Mouse (Mus musculus) neural tube, embryonic 14.5 days (tissue): ENCODE measurements around the gene Myrf. TPM values are rescaled to one million over a fixed set of nuclear protein-coding genes. Genes with fewer than 3 reads are reported as not detected.

Experiments used
- ATAC-seq: fragments of 200-750 bp; cut with Nextera tagmentation; 2 replicates; pipeline ENCODE4 v1.8.0; 2017; ENCODE audit warnings: low read depth, mild to moderate bottlenecking, moderate TSS enrichment, moderate library complexity
- H3K27ac ChIP-seq: fragments of 300-500 bp; sonication (generic); 2 replicates; pipeline ENCODE4 v1.5.1; 2014; ENCODE audit warnings: low read depth, mild to moderate bottlenecking, control low read depth, low read length, moderate library complexity, mixed read lengths
- H3K27me3 ChIP-seq: fragments of 300-500 bp; sonication (generic); 2 replicates; pipeline ENCODE4 v1.6.1; 2014; ENCODE audit warnings: low read length; ENCODE audit not compliant: control insufficient read depth, insufficient read depth
- H3K36me3 ChIP-seq: fragments of 300-500 bp; sonication (generic); 2 replicates; pipeline ENCODE4 v1.6.1; 2014; ENCODE audit warnings: low read length, mixed read lengths; ENCODE audit not compliant: control insufficient read depth, insufficient read depth
- H3K4me1 ChIP-seq: fragments of 300-500 bp; sonication (generic); 2 replicates; pipeline ENCODE4 v1.6.1; 2014; ENCODE audit warnings: low read length; ENCODE audit not compliant: control insufficient read depth, insufficient read depth
- H3K4me2 ChIP-seq: fragments of 300-500 bp; sonication (generic); 2 replicates; pipeline ENCODE4 v1.6.1; 2014; ENCODE audit warnings: mild to moderate bottlenecking, low read depth, low read length, control low read depth
- H3K4me3 ChIP-seq: fragments of 300-500 bp; sonication (generic); 2 replicates; pipeline ENCODE4 v1.5.1; 2014; ENCODE audit warnings: low read depth, low read length, control low read depth, mixed read lengths
- H3K9ac ChIP-seq: fragments of 300-500 bp; sonication (generic); replicated peaks from 2 replicates; pipeline ENCODE4 v1.6.1; 2014; ENCODE audit warnings: low read depth, mild to moderate bottlenecking, control low read depth, low read length, mixed read lengths
- H3K9me3 ChIP-seq: fragments of 300-500 bp; sonication (generic); 2 replicates; pipeline ENCODE4 v1.6.1; 2016; ENCODE audit warnings: low read length; ENCODE audit not compliant: control insufficient read depth
- WGBS: fragments of 180-500 bp; shearing (Covaris S2); extraction: QIAGEN DNeasy Blood & Tissue Kit; methylation state at CpG from one replicate; pipeline ENCODE4 v1.1.7; 2014; 5-methylcytosine and 5-hydroxymethylcytosine counted together
- polyA plus RNA-seq: library from polyadenylated mRNA; unstranded; fragments of >200 nt; fragmentation: Nextera tagmentation; extraction: Ambion mirVana; gene quantifications from 2 replicates; pipeline ENCODE4 v1.2.1, GENCODE M21; 2014

The Myrf gene
- polyA plus RNA-seq, 1 experiment from 2014 or later: 0.76 TPM

GRCm38 (mm10) chr19:10277331-10277730 is 36.8 kb upstream of the Myrf start:
- H3K27me3 ChIP-seq: peaks cover 9% of the 10 kb centered on the region
- H3K27ac ChIP-seq: no peak overlapping the region
- WGBS: 3% methylated on average over 17 of the region's 17 CpGs
- no peak for ATAC-seq
- peaks cover 25% of the 10 kb centered on the region for H3K4me1 ChIP-seq
- H3K9me3 ChIP-seq: no peaks in the 10 kb centered on the region
- no peaks in the 10 kb centered on the region for H3K36me3 ChIP-seq
- no peak overlapping the region for H3K4me2 ChIP-seq
- H3K4me3 ChIP-seq: no peak overlapping the region
- no peak overlapping the region for H3K9ac ChIP-seq

GRCm38 (mm10) chr19:10276483-10277144 is 36.1 kb upstream of the Myrf start:
- Histone ChIP-seq H3K4me2 (no peak overlapping the region), H3K9ac (no peak overlapping the region), H3K27ac (no peak overlapping the region), H3K4me3 (no peak overlapping the region), H3K27me3 (peaks cover 9% of the 10 kb centered on the region), H3K9me3 (no peaks in the 10 kb centered on the region), H3K36me3 (no peaks in the 10 kb centered on the region), H3K4me1 (peaks cover 25% of the 10 kb centered on the region)
- WGBS: 61% methylated on average over 12 of the region's 12 CpGs
- ATAC-seq: no peak

- peaks cover 5% of the 10 kb centered on the region; the same call in 1 of the 2 replicates for H3K27me3 ChIP-seq
- H3K9ac ChIP-seq: no peak overlapping the region
- H3K4me1 ChIP-seq: peaks cover 25% of the 10 kb centered on the region
- no peak overlapping the region for H3K4me3 ChIP-seq
- ATAC-seq: no peak
- 8% methylated on average over 5 of the region's 5 CpGs for WGBS
- H3K9me3 ChIP-seq: no peaks in the 10 kb centered on the region
- no peak overlapping the region for H3K4me2 ChIP-seq
- H3K27ac ChIP-seq: no peak overlapping the region
- no peaks in the 10 kb centered on the region for H3K36me3 ChIP-seq
Measured at GRCm38 (mm10) chr19:10274056-10274455, 33.5 kb upstream of the Myrf start.

GRCm38 (mm10) chr19:10272746-10273145 is 32.2 kb upstream of the Myrf start:
- Histone ChIP-seq H3K9me3 (no peaks in the 10 kb centered on the region), H3K9ac (peak overlapping the region; percentile 37; the same call in 1 of the 2 replicates), H3K4me3 (no peak overlapping the region), H3K27me3 (peaks cover 5% of the 10 kb centered on the region; the same call in 1 of the 2 replicates), H3K4me1 (peaks cover 19% of the 10 kb centered on the region), H3K27ac (no peak overlapping the region), H3K36me3 (no peaks in the 10 kb centered on the region), H3K4me2 (peak overlapping the region; percentile 35)
- ATAC-seq: peak; percentile 57; the same call in 1 of the 2 replicates
- WGBS: 16% methylated on average over 11 of the region's 11 CpGs

GRCm38 (mm10) chr19:10271592-10271991 is 31.0 kb upstream of the Myrf start:
- H3K36me3 ChIP-seq: no peaks in the 10 kb centered on the region
- H3K4me2 ChIP-seq: no peak overlapping the region
- H3K9me3 ChIP-seq: no peaks in the 10 kb centered on the region
- ATAC-seq: no peak
- H3K27me3 ChIP-seq: peaks cover 5% of the 10 kb centered on the region; the same call in 1 of the 2 replicates
- no peak overlapping the region for H3K9ac ChIP-seq
- 93% methylated on average over 7 of the region's 7 CpGs for WGBS
- H3K4me3 ChIP-seq: no peak overlapping the region
- H3K27ac ChIP-seq: no peak overlapping the region
- H3K4me1 ChIP-seq: peaks cover 12% of the 10 kb centered on the region; the same call in 1 of the 2 replicates

GRCm38 (mm10) chr19:10270356-10270755 is 29.8 kb upstream of the Myrf start:
- Histone ChIP-seq H3K4me2 (no peak overlapping the region), H3K36me3 (no peaks in the 10 kb centered on the region), H3K27ac (no peak overlapping the region), H3K9me3 (no peaks in the 10 kb centered on the region), H3K4me1 (peaks cover 12% of the 10 kb centered on the region; the same call in 1 of the 2 replicates), H3K4me3 (no peak overlapping the region), H3K27me3 (peaks cover 2% of the 10 kb centered on the region; the same call in 1 of the 2 replicates), H3K9ac (no peak overlapping the region)
- ATAC-seq: no peak
- WGBS: 83% methylated on average over 5 of the region's 5 CpGs

GRCm38 (mm10) chr19:10268851-10269250 is 28.3 kb upstream of the Myrf start:
- Histone ChIP-seq H3K9me3 (no peaks in the 10 kb centered on the region), H3K9ac (no peak overlapping the region), H3K27ac (no peak overlapping the region), H3K4me2 (no peak overlapping the region), H3K36me3 (no peaks in the 10 kb centered on the region), H3K4me3 (no peak overlapping the region), H3K27me3 (0 out of 2 replicates have a peak, but pooled peaks cover 2% of the 10 kb centered on the region), H3K4me1 (peaks cover 11% of the 10 kb centered on the region; the same call in 1 of the 2 replicates)
- 77% methylated on average over 15 of the region's 15 CpGs for WGBS
- no peak for ATAC-seq

GRCm38 (mm10) chr19:10267953-10268352 is 27.4 kb upstream of the Myrf start:
- 85% methylated on average over 10 of the region's 10 CpGs for WGBS

GRCm38 (mm10) chr19:10267057-10267456 is 26.5 kb upstream of the Myrf start:
- Histone ChIP-seq H3K9me3 (no peaks in the 10 kb centered on the region), H3K4me2 (no peak overlapping the region), H3K9ac (no peak overlapping the region), H3K27ac (no peak overlapping the region), H3K4me1 (0 out of 2 replicates have a peak, but pooled peaks cover 3% of the 10 kb centered on the region), H3K4me3 (no peak overlapping the region), H3K36me3 (no peaks in the 10 kb centered on the region), H3K27me3 (0 out of 2 replicates have a peak, but pooled peaks cover 2% of the 10 kb centered on the region)
- no peak for ATAC-seq
- 19% methylated on average over 15 of the region's 15 CpGs for WGBS

More at GRCm38 (mm10) chr19:10267953-10268352, 27.4 kb upstream of the Myrf start:
- Histone ChIP-seq H3K4me1 (peaks cover 7% of the 10 kb centered on the region; the same call in 1 of the 2 replicates), H3K36me3 (no peaks in the 10 kb centered on the region), H3K9ac (no peak overlapping the region), H3K9me3 (no peaks in the 10 kb centered on the region), H3K27ac (no peak overlapping the region), H3K4me3 (no peak overlapping the region), H3K4me2 (no peak overlapping the region), H3K27me3 (0 out of 2 replicates have a peak, but pooled peaks cover 2% of the 10 kb centered on the region)
- ATAC-seq: no peak
